24 mouse cellular contexts compared by ENCODE assay signal in the genomic region with DNA sequence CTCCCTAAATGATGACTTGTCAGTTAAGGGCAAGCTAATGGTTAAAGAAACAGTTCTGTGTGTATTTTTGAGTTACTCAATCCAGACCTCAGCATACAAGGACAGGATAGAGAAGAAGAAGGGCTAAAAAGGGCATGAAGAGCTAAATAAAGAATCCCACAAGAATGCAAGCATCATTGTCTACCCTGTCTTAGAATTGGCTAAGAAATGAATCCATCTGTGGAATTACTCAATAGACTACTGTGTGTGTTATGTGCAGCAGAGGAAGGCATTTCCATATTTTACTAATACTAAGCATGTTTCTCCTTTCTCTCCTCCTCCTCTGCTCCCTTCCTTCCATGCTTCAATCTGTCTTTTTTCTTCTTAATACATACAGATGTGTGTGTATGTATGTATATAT. TPM values are rescaled to one million over a fixed set of nuclear protein-coding genes. Genes with fewer than 3 reads are reported as not detected.
"Had no signal": no experiment of that assay in that cellular context is flagged by ENCODE, and none has a peak within 500 bp of the region (broad histone marks: within the 10 kb centered on the region; RNA-seq: fewer than 3 reads in every experiment).

No protein-coding gene starts in this region.

- DNase-seq: retina, postnatal 1 day; right cerebral cortex, adult 18-20 months; right cerebral cortex, postnatal 14 days; right cerebral cortex, postnatal 25 days; right cerebral cortex, postnatal 4 days; spleen, adult 18-20 months; thymus, adult 18-20 months; thymus, adult 2 months; thymus, postnatal 14 days; thymus, postnatal 25 days; thymus, postnatal 36 days; thymus, postnatal 4 days had no signal

RNA-seq across cellular contexts. Expression of a gene that starts 0.6 kb away (rescaled TPM):
- total RNA-seq: neutrophil, adult 5-6 weeks had no signal
- polyA plus RNA-seq: neural tube, embryonic 13.5 days; neural tube, embryonic 14.5 days; neural tube, embryonic 15.5 days; small intestine, adult 2 months; spleen, adult 2 months; stomach, embryonic 14.5 days; stomach, embryonic 15.5 days; stomach, embryonic 16.5 days; stomach, postnatal 0 days; testis, adult 2 months; thymus, adult 2 months; thymus, postnatal 0 days had no signal

RNA-seq across cellular contexts. Expression of a gene that starts 18.0 kb away (rescaled TPM):
- total RNA-seq: neutrophil, adult 5-6 weeks had no signal
- polyA plus RNA-seq: neural tube, embryonic 13.5 days; small intestine, adult 2 months; spleen, adult 2 months; stomach, embryonic 15.5 days; stomach, embryonic 16.5 days; testis, adult 2 months; thymus, adult 2 months had no signal

RNA-seq across cellular contexts. Expression of a gene that starts 26.2 kb away (rescaled TPM):
- polyA plus RNA-seq: neural tube, embryonic 13.5 days; neural tube, embryonic 14.5 days; neural tube, embryonic 15.5 days; small intestine, adult 2 months; spleen, adult 2 months; stomach, embryonic 14.5 days; stomach, embryonic 15.5 days; stomach, embryonic 16.5 days; stomach, postnatal 0 days; testis, adult 2 months; thymus, adult 2 months; thymus, postnatal 0 days had no signal

RNA-seq across cellular contexts. Expression of a gene that starts 28.2 kb away (rescaled TPM):
- total RNA-seq: neutrophil, adult 5-6 weeks had no signal
- polyA plus RNA-seq: neural tube, embryonic 13.5 days; neural tube, embryonic 15.5 days; small intestine, adult 2 months; spleen, adult 2 months; stomach, embryonic 14.5 days; stomach, embryonic 15.5 days; stomach, postnatal 0 days; testis, adult 2 months; thymus, adult 2 months; thymus, postnatal 0 days had no signal

RNA-seq across cellular contexts. Expression of a gene that starts 36.1 kb away (rescaled TPM):
- total RNA-seq: neutrophil, adult 5-6 weeks had no signal
- polyA plus RNA-seq: neural tube, embryonic 13.5 days; neural tube, embryonic 14.5 days; neural tube, embryonic 15.5 days; small intestine, adult 2 months; spleen, adult 2 months; stomach, embryonic 14.5 days; stomach, embryonic 15.5 days; stomach, embryonic 16.5 days; stomach, postnatal 0 days; thymus, adult 2 months; thymus, postnatal 0 days had no signal
